Mouse (Mus musculus): ENCODE data around the gene Gprc5b.

GRCm38 (mm10) chr7:118927279-118927678, 67.7 kb downstream of the Gprc5b start:
- no peak for TF ChIP-seq POLR2A (IDR thresholded peaks at IDR 0.05; ENCODE audit: low read depth, low read length)
- TF ChIP-seq CTCF (conservative IDR thresholded peaks at IDR 0.05; ENCODE audit: insufficient read depth, insufficient read length, low read depth, low read length): no peak
